Mouse (Mus musculus): ENCODE results near the gene Fam172a. TPM values are rescaled to one million over a fixed set of nuclear protein-coding genes. Genes with fewer than 3 reads are reported as not detected.

The Fam172a gene
- polyA plus RNA-seq, 1 experiment: 5.3 TPM

DNA sequence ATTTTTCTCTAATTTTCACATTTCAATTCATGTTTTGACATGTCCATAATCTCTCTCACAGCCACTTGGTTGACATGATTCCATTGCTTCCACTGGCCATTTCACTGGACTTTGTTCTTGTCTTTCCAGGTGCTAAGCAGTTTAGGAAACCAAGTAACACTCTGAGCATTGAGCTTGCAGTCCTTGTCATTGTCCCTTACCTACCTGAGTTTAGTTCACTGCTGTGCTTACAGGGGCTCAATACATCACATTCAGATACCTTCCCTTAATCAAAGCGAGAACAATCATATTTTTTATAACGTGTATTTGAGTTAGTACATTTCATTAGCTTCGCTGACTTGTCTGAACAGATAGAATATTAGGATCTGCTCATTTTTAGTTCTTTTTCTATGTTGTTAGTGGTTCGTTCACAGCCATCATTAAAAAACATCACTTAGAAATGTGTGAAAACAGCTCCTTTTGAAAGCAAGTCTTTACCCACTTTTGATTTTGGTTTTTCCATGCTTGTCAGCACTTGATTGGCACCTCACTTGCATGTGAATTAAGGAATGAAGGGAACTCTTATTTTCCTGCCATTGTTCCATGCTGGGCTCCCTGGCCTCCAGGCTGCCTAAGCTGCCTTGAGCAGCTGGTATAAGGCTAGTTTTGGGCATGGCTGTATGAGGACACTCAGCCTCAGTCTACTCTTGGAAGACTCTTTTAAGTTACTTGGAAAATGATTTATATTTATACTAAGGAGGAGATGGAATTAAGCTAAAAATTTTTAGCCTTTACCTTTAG is 257.9 kb downstream of the Fam172a start:
- Histone ChIP-seq H3K36me3 (ENCODE audit: control insufficient read depth, insufficient read depth, low read length) (no peaks in the 10 kb centered on the region), H3K27ac (ENCODE audit: insufficient read depth, low read depth, low read length) (no peak overlapping the region), H3K4me3 (ENCODE audit: insufficient read depth, low read depth, low read length) (no peak overlapping the region), H3K27me3 (replicated peaks; ENCODE audit: control insufficient read depth, insufficient read depth, low read length) (no peaks in the 10 kb centered on the region), H3K4me1 (ENCODE audit: control insufficient read depth, insufficient read depth, low read length) (no peaks in the 10 kb centered on the region)
- no peak for TF ChIP-seq POLR2A (IDR thresholded peaks at IDR 0.05; ENCODE audit: low read depth, low read length)
- no peak for TF ChIP-seq CTCF (conservative IDR thresholded peaks at IDR 0.05; ENCODE audit: insufficient read depth, insufficient read length, low read depth, low read length)
- no peak for DNase-seq
- WGBS: 96% methylated on average over 4 of the region's 4 CpGs

- no peaks in the 10 kb centered on the region for H3K36me3 ChIP-seq (ENCODE audit: control insufficient read depth, insufficient read depth, low read length)
- H3K4me3 ChIP-seq (ENCODE audit: insufficient read depth, low read depth, low read length): no peak overlapping the region
- no peaks in the 10 kb centered on the region for H3K4me1 ChIP-seq (ENCODE audit: control insufficient read depth, insufficient read depth, low read length)
- no peak overlapping the region for H3K27ac ChIP-seq (ENCODE audit: insufficient read depth, low read depth, low read length)
- no peak for DNase-seq
- H3K27me3 ChIP-seq (replicated peaks; ENCODE audit: control insufficient read depth, insufficient read depth, low read length): no peaks in the 10 kb centered on the region
- no peak for TF ChIP-seq CTCF (conservative IDR thresholded peaks at IDR 0.05; ENCODE audit: insufficient read depth, insufficient read length, low read depth, low read length)
- TF ChIP-seq POLR2A (IDR thresholded peaks at IDR 0.05; ENCODE audit: low read depth, low read length): no peak
- 81% methylated on average over 3 of the region's 3 CpGs for WGBS
Observed at GRCm38 (mm10) chr13:77976248-77976647, 274.4 kb downstream of the Fam172a start.

- H3K4me3 ChIP-seq (ENCODE audit: insufficient read depth, low read depth, low read length): no peak overlapping the region
- H3K27ac ChIP-seq (ENCODE audit: insufficient read depth, low read depth, low read length): no peak overlapping the region
- 96% methylated on average over 1 of the region's 1 CpGs for WGBS
- no peak for TF ChIP-seq POLR2A (IDR thresholded peaks at IDR 0.05; ENCODE audit: low read depth, low read length)
- no peak for TF ChIP-seq CTCF (conservative IDR thresholded peaks at IDR 0.05; ENCODE audit: insufficient read depth, insufficient read length, low read depth, low read length)
- no peaks in the 10 kb centered on the region for H3K4me1 ChIP-seq (ENCODE audit: control insufficient read depth, insufficient read depth, low read length)
- H3K36me3 ChIP-seq (ENCODE audit: control insufficient read depth, insufficient read depth, low read length): no peaks in the 10 kb centered on the region
- no peaks in the 10 kb centered on the region for H3K27me3 ChIP-seq (replicated peaks; ENCODE audit: control insufficient read depth, insufficient read depth, low read length)
- DNase-seq: no peak
Observed at GRCm38 (mm10) chr13:77977121-77977520, 275.3 kb downstream of the Fam172a start.

DNA sequence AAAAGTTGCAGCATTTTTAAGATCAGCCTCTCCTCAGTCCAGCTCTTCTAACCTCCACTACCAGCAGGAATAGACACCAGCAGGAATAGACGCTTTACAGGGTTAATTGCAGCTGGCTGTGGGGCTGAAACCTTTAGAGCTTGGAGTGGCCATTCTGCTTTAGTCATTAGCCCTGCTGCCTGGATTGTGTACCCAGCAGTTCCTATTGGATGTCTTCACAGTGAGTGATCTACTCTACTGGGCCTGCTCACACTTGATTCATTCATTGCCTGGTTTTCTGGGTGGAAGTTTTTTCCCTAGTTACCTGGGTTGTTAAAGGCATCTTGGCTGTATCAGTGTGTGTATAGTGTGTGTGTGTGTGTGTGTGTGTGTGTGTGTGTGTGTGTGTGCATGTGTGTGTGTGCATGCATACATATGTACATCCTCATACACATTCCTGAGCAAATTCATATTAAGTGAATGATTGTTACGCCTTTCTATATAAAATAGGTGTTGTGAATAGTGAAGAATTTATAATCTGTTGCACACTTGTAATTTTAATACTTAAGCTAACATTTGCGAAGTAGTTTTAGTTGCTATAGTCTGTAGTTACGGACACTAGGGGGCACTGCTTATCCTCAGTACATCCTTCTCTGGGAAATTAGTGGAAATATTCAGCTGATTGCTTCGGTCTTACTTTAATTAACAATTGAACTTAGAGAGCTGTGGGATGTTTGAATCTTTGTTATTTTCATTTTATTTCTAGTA is 280.4 kb downstream of the Fam172a start:
- Histone ChIP-seq H3K27me3 (replicated peaks; ENCODE audit: control insufficient read depth, insufficient read depth, low read length) (no peaks in the 10 kb centered on the region), H3K4me1 (ENCODE audit: control insufficient read depth, insufficient read depth, low read length) (no peaks in the 10 kb centered on the region), H3K36me3 (ENCODE audit: control insufficient read depth, insufficient read depth, low read length) (no peaks in the 10 kb centered on the region), H3K4me3 (ENCODE audit: insufficient read depth, low read depth, low read length) (no peak overlapping the region), H3K27ac (ENCODE audit: insufficient read depth, low read depth, low read length) (no peak overlapping the region)
- 27% methylated on average over 5 of the region's 5 CpGs for WGBS
- no peak for TF ChIP-seq CTCF (conservative IDR thresholded peaks at IDR 0.05; ENCODE audit: insufficient read depth, insufficient read length, low read depth, low read length)
- no peak for TF ChIP-seq POLR2A (IDR thresholded peaks at IDR 0.05; ENCODE audit: low read depth, low read length)
- peak; percentile 41 for DNase-seq

GRCm38 (mm10) chr13:77982852-77983202 is 281.0 kb downstream of the Fam172a start:
- H3K27ac ChIP-seq (ENCODE audit: insufficient read depth, low read depth, low read length): no peak overlapping the region
- WGBS: 75% methylated on average over 2 of the region's 2 CpGs
- no peaks in the 10 kb centered on the region for H3K4me1 ChIP-seq (ENCODE audit: control insufficient read depth, insufficient read depth, low read length)
- DNase-seq: no peak
- H3K27me3 ChIP-seq (replicated peaks; ENCODE audit: control insufficient read depth, insufficient read depth, low read length): no peaks in the 10 kb centered on the region
- no peak for TF ChIP-seq CTCF (conservative IDR thresholded peaks at IDR 0.05; ENCODE audit: insufficient read depth, insufficient read length, low read depth, low read length)
- TF ChIP-seq POLR2A (IDR thresholded peaks at IDR 0.05; ENCODE audit: low read depth, low read length): no peak
- no peaks in the 10 kb centered on the region for H3K36me3 ChIP-seq (ENCODE audit: control insufficient read depth, insufficient read depth, low read length)
- H3K4me3 ChIP-seq (ENCODE audit: insufficient read depth, low read depth, low read length): no peak overlapping the region

GRCm38 (mm10) chr13:77991189-77991886 is 289.5 kb downstream of the Fam172a start:
- no peak overlapping the region for H3K4me3 ChIP-seq (ENCODE audit: insufficient read depth, low read depth, low read length)
- TF ChIP-seq POLR2A (IDR thresholded peaks at IDR 0.05; ENCODE audit: low read depth, low read length): no peak
- no peak for TF ChIP-seq CTCF (conservative IDR thresholded peaks at IDR 0.05; ENCODE audit: insufficient read depth, insufficient read length, low read depth, low read length)
- WGBS: 81% methylated on average over 5 of the region's 5 CpGs
- H3K4me1 ChIP-seq (ENCODE audit: control insufficient read depth, insufficient read depth, low read length): no peaks in the 10 kb centered on the region
- DNase-seq: no peak
- H3K27ac ChIP-seq (ENCODE audit: insufficient read depth, low read depth, low read length): no peak overlapping the region
- no peaks in the 10 kb centered on the region for H3K36me3 ChIP-seq (ENCODE audit: control insufficient read depth, insufficient read depth, low read length)
- H3K27me3 ChIP-seq (replicated peaks; ENCODE audit: control insufficient read depth, insufficient read depth, low read length): no peaks in the 10 kb centered on the region

- DNase-seq: no peak
- no peaks in the 10 kb centered on the region for H3K27me3 ChIP-seq (replicated peaks; ENCODE audit: control insufficient read depth, insufficient read depth, low read length)
- H3K36me3 ChIP-seq (ENCODE audit: control insufficient read depth, insufficient read depth, low read length): no peaks in the 10 kb centered on the region
- no peak overlapping the region for H3K4me3 ChIP-seq (ENCODE audit: insufficient read depth, low read depth, low read length)
- H3K4me1 ChIP-seq (ENCODE audit: control insufficient read depth, insufficient read depth, low read length): no peaks in the 10 kb centered on the region
- WGBS: 84% methylated on average over 4 of the region's 4 CpGs
- H3K27ac ChIP-seq (ENCODE audit: insufficient read depth, low read depth, low read length): no peak overlapping the region
- TF ChIP-seq CTCF (conservative IDR thresholded peaks at IDR 0.05; ENCODE audit: insufficient read depth, insufficient read length, low read depth, low read length) (no peak), POLR2A (IDR thresholded peaks at IDR 0.05; ENCODE audit: low read depth, low read length) (no peak)
Observed at GRCm38 (mm10) chr13:78004649-78005048, 302.8 kb downstream of the Fam172a start.
